Mouse (Mus musculus) thymus, adult 18-20 months (tissue): Measurements from ENCODE around the gene Tomm40l.

Experiments
- DNase-seq, 2 experiments: peaks; one replicate each; pipeline ENCODE4 v3.0.0; 2022; ENCODE audit warnings: mixed read lengths in 2 of 2

Gene Tomm40l

DNA sequence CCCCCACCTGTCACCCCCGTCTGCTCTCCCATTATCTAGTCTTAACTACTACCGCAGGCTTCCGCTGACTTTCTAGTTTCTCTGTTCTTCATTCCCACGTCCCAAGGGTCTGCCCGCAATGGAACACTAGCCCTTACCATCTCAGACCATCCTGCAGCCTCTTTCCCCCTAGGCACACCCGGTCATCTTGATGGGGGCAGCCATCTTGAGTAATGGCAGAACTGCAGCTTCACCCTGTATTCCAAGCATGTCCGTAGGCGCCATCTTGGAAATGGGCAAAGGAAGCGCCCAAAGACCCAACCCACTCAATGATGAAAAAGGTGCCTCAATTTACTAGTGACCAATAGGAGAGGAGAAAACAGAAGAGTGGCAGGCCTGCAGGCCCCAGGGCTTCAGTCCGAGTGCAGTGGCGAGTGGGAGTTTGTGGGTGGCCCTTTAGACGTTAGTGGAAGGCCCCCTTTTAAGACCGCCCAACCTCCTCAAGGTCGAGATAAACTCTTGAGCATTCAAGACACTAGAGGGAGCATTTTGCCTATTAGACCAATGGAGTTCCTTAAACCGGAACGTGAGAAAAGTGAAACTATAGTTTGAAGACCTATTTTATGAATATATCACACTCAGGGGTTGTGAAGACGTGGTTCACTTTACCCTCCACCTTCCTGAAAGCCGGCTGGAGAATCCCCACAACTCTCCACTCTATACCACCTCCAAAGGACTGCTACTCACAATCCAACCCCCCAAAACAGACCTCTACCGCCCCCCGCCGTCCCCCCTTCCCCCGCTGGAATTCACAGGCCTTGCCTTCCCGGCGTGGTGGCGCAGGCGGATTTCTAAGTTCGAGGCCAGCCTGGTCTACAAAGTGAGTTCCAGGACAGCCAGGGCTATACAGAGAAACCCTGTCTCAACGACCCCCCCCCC, at the start of gene Tomm40l:
Gene Tomm40l (minus strand): TSS at position 277 of the 918 bp plus-strand sequence.
- peak; percentile 89 to 96 for DNase-seq

- DNase-seq, result no peak
Measured at GRCm38 (mm10) chr1:171272086-171272485, 49.8 kb upstream of the Tomm40l start.

- DNase-seq, result no peak
Measured at GRCm38 (mm10) chr1:171271622-171272021, 49.3 kb upstream of the Tomm40l start.

- no peak for DNase-seq
Measured at GRCm38 (mm10) chr1:171271196-171271595, 48.9 kb upstream of the Tomm40l start.

DNA sequence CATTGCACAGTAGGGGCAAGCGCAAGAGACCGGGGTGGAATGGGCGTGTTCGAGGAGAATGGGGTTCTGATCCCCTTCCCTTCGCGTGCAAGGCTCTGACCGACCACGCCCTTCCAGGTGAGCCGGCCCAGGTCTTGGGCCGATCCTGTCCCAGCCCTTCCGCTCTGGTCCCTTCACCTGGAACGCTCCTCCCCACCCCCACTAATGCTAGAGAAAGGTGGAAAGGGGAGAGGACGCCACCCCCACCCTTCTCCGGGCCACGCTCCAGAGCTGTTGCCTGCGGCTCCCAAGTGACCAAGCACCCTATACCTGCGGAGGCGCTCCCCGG, 48.2 kb upstream of the Tomm40l start:
- no peak for DNase-seq

DNA sequence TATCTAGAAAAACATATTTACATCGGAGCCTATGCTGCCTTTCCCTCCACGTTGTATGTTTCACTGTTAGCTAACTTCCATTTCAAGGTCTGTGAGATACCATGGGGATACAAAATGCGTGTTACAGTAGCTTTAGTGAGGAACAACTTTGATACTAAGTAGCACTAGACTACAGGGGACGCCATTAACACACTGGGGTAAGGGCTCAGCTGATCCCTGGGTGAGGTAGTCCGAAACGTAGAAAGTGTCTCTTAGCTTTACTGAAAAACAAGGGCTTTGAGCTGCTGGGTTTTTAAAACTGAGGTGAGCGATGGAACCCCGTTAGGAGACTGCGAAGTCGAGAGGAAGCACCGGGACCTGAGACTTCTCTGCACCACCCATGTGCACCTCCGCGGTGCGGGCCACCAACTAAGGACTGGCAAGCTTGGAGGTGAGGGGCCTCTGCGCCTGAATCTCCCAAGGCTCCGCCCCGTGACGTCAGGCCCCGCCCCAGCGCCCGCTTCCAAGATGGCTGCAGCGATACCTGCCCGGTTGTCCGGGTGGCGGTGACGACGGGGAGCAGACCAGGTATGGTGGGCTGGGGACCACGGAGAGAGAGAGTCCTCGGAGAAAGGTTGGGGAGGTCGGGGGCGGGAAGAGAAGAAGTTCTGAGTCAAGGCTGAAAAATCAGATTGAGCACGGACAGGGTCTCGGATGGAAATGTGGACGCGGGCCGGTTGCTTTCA, 47.7 kb upstream of the Tomm40l start, which contains the start of gene B4galt3:
Gene B4galt3 (plus strand): TSS at position 481 of the 725 bp plus-strand sequence.
- peak; percentile 94 to 96 for DNase-seq

- DNase-seq, result no peak
Measured at GRCm38 (mm10) chr1:171268341-171268740, 46.0 kb upstream of the Tomm40l start.

- DNase-seq, result no peak
Measured at GRCm38 (mm10) chr1:171265971-171266744, 43.8 kb upstream of the Tomm40l start.

DNA sequence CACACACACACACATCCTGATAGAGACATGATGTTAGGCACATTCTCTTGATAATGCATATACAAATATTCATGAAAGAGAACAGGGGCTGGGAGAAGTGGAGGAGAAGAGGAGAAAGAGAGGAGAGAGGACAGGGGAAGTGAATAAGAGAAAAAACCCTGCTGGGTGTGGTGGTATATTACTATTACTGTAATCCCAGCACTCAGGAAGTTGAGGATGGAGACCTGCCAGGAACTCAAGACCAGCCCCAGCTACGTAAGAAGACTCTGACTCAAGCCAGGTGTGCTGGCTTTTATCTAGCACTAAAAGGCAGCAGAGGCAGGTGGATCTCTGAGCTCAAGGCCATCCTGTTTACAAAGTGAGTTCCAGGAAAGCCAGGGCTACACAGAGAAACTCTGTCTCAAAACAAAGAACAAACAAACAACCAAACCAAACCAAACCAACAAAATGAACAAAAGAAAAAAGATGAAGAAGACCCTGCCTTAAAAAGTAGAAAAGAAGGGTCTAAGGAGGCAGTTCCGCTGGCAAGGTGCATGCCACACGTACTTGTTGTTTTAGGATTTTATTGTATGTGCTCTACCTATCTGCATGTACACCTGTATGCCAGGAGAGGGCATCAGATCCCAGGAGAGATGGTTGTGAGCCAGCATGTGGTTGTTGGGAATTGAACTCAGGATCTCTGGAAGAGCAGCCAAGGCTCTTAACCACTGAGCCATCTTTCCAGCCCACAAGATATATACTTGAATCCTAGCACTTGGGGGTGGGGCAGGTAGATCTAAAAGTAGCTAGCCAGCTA, 41.5 kb upstream of the Tomm40l start:
- no peak for DNase-seq

- DNase-seq, result no peak
Measured at GRCm38 (mm10) chr1:171263185-171263611, 40.9 kb upstream of the Tomm40l start.

DNA sequence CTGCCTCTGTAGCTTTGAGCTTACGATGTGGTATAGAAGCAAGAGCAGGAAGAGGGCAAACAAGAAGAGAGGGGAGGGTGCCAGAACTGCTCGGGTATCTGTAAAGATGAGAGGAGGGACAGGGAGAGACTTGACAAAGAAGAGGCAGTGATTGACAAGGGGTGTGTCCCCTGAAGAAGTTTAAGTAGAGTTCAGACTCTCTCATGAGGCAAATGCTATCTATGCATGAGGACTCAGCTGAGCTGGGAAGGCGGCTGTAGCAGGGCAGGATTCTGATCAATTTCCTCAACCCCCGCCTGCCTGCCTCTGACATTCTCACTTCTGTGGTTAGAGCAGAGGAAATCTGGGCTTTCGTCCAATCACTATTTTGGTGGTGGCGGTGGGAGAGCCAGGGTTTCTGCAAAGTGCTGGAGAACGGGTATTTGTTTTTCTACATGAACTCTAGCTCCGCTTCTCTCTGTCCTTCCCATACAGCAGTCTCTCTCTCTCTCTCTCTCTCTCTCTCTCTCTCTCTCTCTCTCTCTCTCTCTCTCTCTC, 40.3 kb upstream of the Tomm40l start:
- no peak for DNase-seq

GRCm38 (mm10) chr1:171260316-171260715, 38.0 kb upstream of the Tomm40l start:
- DNase-seq, result no peak

GRCm38 (mm10) chr1:171258921-171259320, 36.6 kb upstream of the Tomm40l start:
- no peak for DNase-seq

GRCm38 (mm10) chr1:171257781-171258180, 35.5 kb upstream of the Tomm40l start:
- DNase-seq, result no peak

- DNase-seq, result no peak
Measured at GRCm38 (mm10) chr1:171256937-171257548, 34.7 kb upstream of the Tomm40l start.

DNA sequence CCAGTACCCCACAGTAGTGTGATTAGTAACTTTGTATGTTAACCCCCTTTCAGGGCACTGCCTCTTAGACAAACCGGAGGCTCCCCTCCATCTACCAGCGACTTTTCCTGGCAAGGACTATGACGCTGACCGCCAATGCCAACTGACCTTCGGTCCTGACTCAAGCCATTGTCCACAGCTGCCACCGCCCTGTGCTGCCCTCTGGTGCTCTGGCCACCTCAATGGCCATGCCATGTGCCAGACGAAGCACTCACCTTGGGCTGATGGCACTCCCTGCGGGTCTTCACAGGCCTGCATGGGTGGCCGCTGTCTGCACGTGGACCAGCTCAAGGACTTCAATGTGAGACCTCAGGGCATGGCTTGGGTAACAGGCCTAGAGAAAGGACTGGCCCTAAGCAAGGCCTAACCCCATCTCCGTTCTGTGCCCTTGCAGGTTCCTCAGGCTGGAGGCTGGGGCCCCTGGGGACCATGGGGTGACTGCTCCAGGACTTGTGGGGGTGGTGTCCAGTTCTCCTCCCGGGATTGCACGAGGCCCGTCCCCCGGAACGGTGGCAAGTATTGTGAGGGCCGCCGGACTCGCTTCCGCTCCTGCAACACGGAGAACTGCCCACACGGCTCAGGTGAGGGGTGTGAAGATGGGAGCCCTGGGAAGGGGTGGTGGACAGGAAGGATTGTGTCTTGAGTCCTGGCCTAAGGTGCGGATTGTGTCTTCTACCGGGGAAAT, 33.9 kb upstream of the Tomm40l start:
- DNase-seq, result no peak

GRCm38 (mm10) chr1:171252415-171252814, 30.1 kb upstream of the Tomm40l start:
- DNase-seq, result no peak

- no peak for DNase-seq
Measured at GRCm38 (mm10) chr1:171251594-171252324, 29.4 kb upstream of the Tomm40l start.

DNA sequence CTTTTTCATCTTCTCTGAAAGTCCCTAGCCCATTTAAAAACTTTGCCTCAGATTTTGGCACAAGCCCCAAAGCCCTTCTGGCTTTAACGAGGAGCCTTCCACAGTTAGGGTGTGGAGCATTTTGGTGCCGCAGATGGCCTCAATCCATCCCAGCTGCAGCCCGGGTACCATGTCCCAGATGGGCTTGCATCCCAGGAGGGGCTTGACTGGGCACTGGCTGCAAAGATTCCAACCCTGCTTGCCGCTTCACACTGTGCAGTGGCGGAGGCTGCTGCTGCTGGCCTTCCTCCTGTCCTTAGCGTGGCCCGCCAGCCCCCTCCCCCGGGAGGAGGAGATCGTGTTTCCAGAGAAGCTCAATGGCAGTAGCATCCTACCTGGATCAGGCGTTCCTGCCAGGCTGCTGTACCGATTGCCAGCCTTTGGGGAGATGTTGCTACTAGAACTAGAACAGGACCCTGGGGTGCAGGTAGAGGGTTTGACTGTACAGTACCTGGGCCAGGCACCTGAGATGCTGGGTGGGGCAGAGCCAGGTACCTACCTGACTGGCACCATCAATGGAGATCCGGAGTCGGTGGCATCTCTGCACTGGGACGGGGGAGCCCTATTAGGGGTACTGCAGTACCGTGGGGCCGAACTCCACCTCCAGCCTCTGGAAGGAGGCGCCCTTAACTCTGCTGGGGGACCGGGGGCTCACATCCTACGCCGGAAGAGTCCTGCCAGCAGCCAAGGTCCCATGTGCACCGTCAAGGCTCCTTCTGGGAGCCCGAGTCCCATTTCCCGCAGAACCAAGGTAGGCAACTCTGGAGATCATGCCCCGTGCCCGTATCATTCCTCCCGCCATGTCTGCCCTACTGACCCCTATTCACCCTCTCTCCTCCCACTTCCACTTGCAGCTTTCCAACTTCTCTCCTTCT, 28.6 kb upstream of the Tomm40l start, which contains the start of gene Ndufs2:
Gene Ndufs2 (minus strand): TSS at position 709 of the 914 bp plus-strand sequence.
- DNase-seq, result no peak
